11 mouse cellular contexts compared by ENCODE assay signal in the genomic region with DNA sequence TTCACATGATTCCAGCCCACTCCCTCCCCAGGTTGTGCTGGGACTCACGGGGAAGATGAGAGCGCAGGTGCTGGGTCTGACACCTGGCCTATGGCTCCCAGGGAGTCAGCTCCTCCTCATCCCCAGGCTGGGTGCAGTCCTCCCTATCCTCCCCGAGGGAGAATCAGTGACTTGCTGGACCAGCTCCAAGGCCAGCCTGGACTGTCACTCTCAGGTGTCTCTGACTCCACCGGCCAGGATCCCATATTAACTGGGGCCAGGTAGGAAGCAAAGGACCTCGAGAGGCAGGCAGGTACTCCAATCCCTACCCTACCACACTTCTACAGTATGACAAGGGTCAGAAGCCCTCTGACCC. TPM values are rescaled to one million over a fixed set of nuclear protein-coding genes. Genes with fewer than 3 reads are reported as not detected.
DNase-seq lines count a peak whose midpoint lies in the region; ATAC-seq and TF ChIP-seq lines count a peak whose summit lies in the region.
"Had no signal": no experiment of that assay in that cellular context is flagged by ENCODE, and none has a peak within 500 bp of the region (broad histone marks: within the 10 kb centered on the region; RNA-seq: fewer than 3 reads in every experiment).

No protein-coding gene starts in this region.

- no peaks in the 10 kb centered on the region for H3K36me3 ChIP-seq in midbrain, embryonic 10.5 days
- H3K36me3 ChIP-seq in midbrain, embryonic 11.5 days (ENCODE audit: control insufficient read depth, insufficient read depth, low read length), result no peaks in the 10 kb centered on the region
- H3K36me3 ChIP-seq in forebrain, embryonic 15.5 days, result peaks cover 29% of the 10 kb centered on the region
- no peaks in the 10 kb centered on the region; the same call in 1 of the 2 replicates for H3K36me3 ChIP-seq in hindbrain, postnatal 0 days (ENCODE audit: insufficient read depth, low read length)

- WGBS in midbrain, embryonic 10.5 days, result 60% methylated on average over 5 of the region's 5 CpGs
- 57% methylated on average over 5 of the region's 5 CpGs for WGBS in midbrain, embryonic 11.5 days
- 27% methylated on average over 5 of the region's 5 CpGs for WGBS in forebrain, embryonic 15.5 days
- 33% methylated on average over 5 of the region's 5 CpGs for WGBS in hindbrain, postnatal 0 days

- H3K4me2 ChIP-seq in midbrain, embryonic 11.5 days, result no peak overlapping the region
- peak overlapping the region; percentile 40 for H3K4me2 ChIP-seq in forebrain, embryonic 15.5 days (replicated peaks)
- no peak overlapping the region for H3K4me2 ChIP-seq in hindbrain, postnatal 0 days (ENCODE audit: low read depth, low read length)
- H3K4me2 ChIP-seq: liver, embryonic 11.5 days had no signal

- no peak for DNase-seq in midbrain, embryonic 10.5 days (ENCODE audit: low spot score)
- DNase-seq in midbrain, embryonic 11.5 days (ENCODE audit: low spot score, missing footprints), result no peak
- no peak for DNase-seq in hindbrain, postnatal 0 days (ENCODE audit: low spot score)
- DNase-seq in gastrocnemius, postnatal 36 days, result no peak
- no peak for DNase-seq in kidney, postnatal 10 days
- no peak for DNase-seq in adrenal gland, adult 18-20 months (ENCODE audit: low spot score in 2 of 2)

- H3K4me1 ChIP-seq in midbrain, embryonic 10.5 days, result peaks cover 32% of the 10 kb centered on the region
- peaks cover 24% of the 10 kb centered on the region for H3K4me1 ChIP-seq in midbrain, embryonic 11.5 days (ENCODE audit: control insufficient read depth, insufficient read depth, low read length)
- peaks cover 39% of the 10 kb centered on the region for H3K4me1 ChIP-seq in forebrain, embryonic 15.5 days
- H3K4me1 ChIP-seq in hindbrain, postnatal 0 days (ENCODE audit: insufficient read depth, low read length), result peaks cover 19% of the 10 kb centered on the region

- no peaks in the 10 kb centered on the region for H3K9me3 ChIP-seq in midbrain, embryonic 10.5 days (replicated peaks)
- no peaks in the 10 kb centered on the region for H3K9me3 ChIP-seq in midbrain, embryonic 11.5 days (ENCODE audit: control insufficient read depth, low read length)
- H3K9me3 ChIP-seq in forebrain, embryonic 15.5 days, result no peaks in the 10 kb centered on the region
- no peaks in the 10 kb centered on the region for H3K9me3 ChIP-seq in hindbrain, postnatal 0 days (ENCODE audit: low read length)

- TF ChIP-seq CTCF in hindbrain, postnatal 0 days (IDR thresholded peaks at IDR 0.05; ENCODE audit: low read depth), result no peak

- ATAC-seq in midbrain, embryonic 11.5 days (ENCODE audit: low FRiP score), result no peak; the same call in 1 of the 2 replicates
- ATAC-seq in forebrain, embryonic 15.5 days (replicated peaks), result 0 out of 2 replicates have a peak, but pooled peaks have one; percentile 1
- ATAC-seq in hindbrain, postnatal 0 days, result peak; percentile 3; the same call in 1 of the 2 replicates
- ATAC-seq: lung, postnatal 0 days; Patski had no signal

- peak overlapping the region; percentile 34; the same call in 1 of the 2 replicates for H3K4me3 ChIP-seq in midbrain, embryonic 10.5 days
- H3K4me3 ChIP-seq in midbrain, embryonic 11.5 days (ENCODE audit: low read depth, low read length), result no peak overlapping the region
- H3K4me3 ChIP-seq in forebrain, embryonic 15.5 days, result 0 out of 2 replicates have a peak overlapping the region, but pooled peaks have one; percentile 23
- H3K4me3 ChIP-seq in hindbrain, postnatal 0 days (ENCODE audit: low read length), result no peak overlapping the region

- no peak overlapping the region for H3K9ac ChIP-seq in midbrain, embryonic 11.5 days (ENCODE audit: low read length)
- H3K9ac ChIP-seq in forebrain, embryonic 15.5 days (replicated peaks), result peak overlapping the region; percentile 13; the same call in 1 of the 2 replicates
- H3K9ac ChIP-seq in hindbrain, postnatal 0 days (replicated peaks; ENCODE audit: low read length), result no peak overlapping the region

- peak overlapping the region; percentile 91 for H3K27ac ChIP-seq in midbrain, embryonic 10.5 days (replicated peaks)
- no peak overlapping the region for H3K27ac ChIP-seq in midbrain, embryonic 11.5 days (ENCODE audit: low read depth, low read length)
- H3K27ac ChIP-seq in forebrain, embryonic 15.5 days (replicated peaks), result peak overlapping the region; percentile 96
- H3K27ac ChIP-seq in hindbrain, postnatal 0 days, result peak overlapping the region; percentile 72

- intact Hi-C loops in gastrocnemius, postnatal 36 days (cut with DNase I), result loop anchor here (2.0 to 5.0 kb wide), 2 partner anchors 119 to 141 kb away; no protein-coding TSS in a partner anchor

- H3K27me3 ChIP-seq in midbrain, embryonic 10.5 days (ENCODE audit: low read depth, poor library complexity, severe bottlenecking), result peaks cover 57% of the 10 kb centered on the region
- no peaks in the 10 kb centered on the region for H3K27me3 ChIP-seq in midbrain, embryonic 11.5 days (ENCODE audit: control insufficient read depth, insufficient read depth, low read length)
- H3K27me3 ChIP-seq in forebrain, embryonic 15.5 days, result no peaks in the 10 kb centered on the region
- H3K27me3 ChIP-seq in hindbrain, postnatal 0 days (ENCODE audit: insufficient read depth, low read length), result no peaks in the 10 kb centered on the region

RNA-seq across cellular contexts. Expression of gene Phf12, which starts 16.5 kb away (rescaled TPM):
- polyA plus RNA-seq in midbrain, embryonic 10.5 days (2016; fragmentation: Nextera tagmentation; extraction: Ambion mirVana), result 15.8 and 19.0 TPM in 2 replicates
- polyA plus RNA-seq in midbrain, embryonic 11.5 days (2014; fragmentation: Nextera tagmentation; extraction: Ambion mirVana), result 15.5 and 18.0 TPM in 2 replicates
- polyA plus RNA-seq in forebrain, embryonic 15.5 days (2015; fragmentation: Nextera tagmentation; extraction: Ambion mirVana), result 22.5 and 26.0 TPM in 2 replicates
- 31.9 and 34.9 TPM in 2 replicates for total RNA-seq in hindbrain, postnatal 0 days (2014; rRNA removed)
- polyA plus RNA-seq in hindbrain, postnatal 0 days (2015; fragmentation: Nextera tagmentation; extraction: Ambion mirVana), result 8.3 and 8.7 TPM in 2 replicates
- 10 to 100 TPM; 10.7 to 14.1 TPM for total RNA-seq in gastrocnemius, postnatal 36 days (2021)
- total RNA-seq in adrenal gland, adult 18-20 months (2021), result 10 to 100 TPM; 42.3 to 51.8 TPM

RNA-seq across cellular contexts. Expression of gene Sez6, which starts 35.4 kb away (rescaled TPM):
- 3.5 and 7.1 TPM in 2 replicates for polyA plus RNA-seq in midbrain, embryonic 10.5 days (2016; fragmentation: Nextera tagmentation; extraction: Ambion mirVana)
- polyA plus RNA-seq in midbrain, embryonic 11.5 days (2014; fragmentation: Nextera tagmentation; extraction: Ambion mirVana), result 7.2 and 8.6 TPM in 2 replicates
- polyA plus RNA-seq in forebrain, embryonic 15.5 days (2015; fragmentation: Nextera tagmentation; extraction: Ambion mirVana), result 243 and 249 TPM in 2 replicates
- 175 and 177 TPM in 2 replicates for total RNA-seq in hindbrain, postnatal 0 days (2014; rRNA removed)
- 113 and 127 TPM in 2 replicates for polyA plus RNA-seq in hindbrain, postnatal 0 days (2015; fragmentation: Nextera tagmentation; extraction: Ambion mirVana)
- under 1 TPM in 1 of 2 experiments, not detected in 1; 0.10 TPM for total RNA-seq in gastrocnemius, postnatal 36 days (2021)
- 1 to 10 TPM; 2.1 to 2.4 TPM for total RNA-seq in adrenal gland, adult 18-20 months (2021)
- total RNA-seq: megakaryocyte-erythroid progenitor cell, adult 5-6 weeks had no signal
- polyA plus RNA-seq: Patski had no signal

Comparison
In these comparisons a context has a peak if more than half of its experiments do, and no peak if none do; other contexts are left out.
1. H3K4me3 ChIP-seq: peak in midbrain, embryonic 10.5 days (single experiment) and forebrain, embryonic 15.5 days (single experiment); none in midbrain, embryonic 11.5 days (single experiment) and hindbrain, postnatal 0 days (single experiment).
2. RNA of gene Sez6, which starts 35.4 kb away (polyA plus RNA-seq): 243 to 249 TPM in forebrain, embryonic 15.5 days and 113 to 127 TPM in hindbrain, postnatal 0 days; 7.2 to 8.6 TPM in midbrain, embryonic 11.5 days and 3.5 to 7.1 TPM in midbrain, embryonic 10.5 days; every median in the first group is over 10 times any median in the second.